9 mouse cellular contexts compared by ENCODE assay signal in the genomic region with DNA sequence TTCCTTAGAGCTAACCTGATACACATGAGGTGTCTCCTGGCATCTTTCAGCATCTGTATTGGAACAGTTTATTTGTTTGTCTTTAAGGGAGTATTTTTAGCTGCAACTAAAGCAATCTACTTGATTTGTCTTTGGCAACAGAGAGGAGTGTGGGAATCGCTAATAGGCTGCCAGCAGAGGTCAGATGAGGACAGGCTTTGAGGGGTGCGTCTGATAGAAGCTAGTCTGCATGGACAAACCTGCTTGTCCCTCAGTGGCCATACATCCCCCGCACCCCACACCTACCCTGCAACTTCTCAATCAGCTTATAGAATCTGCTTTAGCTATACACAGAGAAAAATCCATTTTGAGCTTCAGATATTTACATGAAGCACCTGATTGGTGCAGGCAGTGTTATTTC.
A peak's percentile ranks its signal among the peaks of the same experiment; 100 is the strongest.
DNase-seq lines count a peak whose midpoint lies in the region; ATAC-seq and TF ChIP-seq lines count a peak whose summit lies in the region.
"Had no signal": no experiment of that assay in that cellular context is flagged by ENCODE, and none has a peak within 500 bp of the region (broad histone marks: within the 10 kb centered on the region; RNA-seq: fewer than 3 reads in every experiment).

No protein-coding gene starts in this region.

- H3K9ac ChIP-seq in lung, embryonic 14.5 days = no peak overlapping the region
- H3K9ac ChIP-seq: liver, embryonic 14.5 days had no signal

- intact Hi-C loops in gastrocnemius, postnatal 14 days (cut with DNase I; ENCODE audit: low total_unique reads) = no loop called here

- peak; percentile 28 for TF ChIP-seq CTCF in lung, embryonic 14.5 days (IDR thresholded peaks at IDR 0.05; ENCODE audit: low read depth)

- 43% methylated on average over 3 of the region's 3 CpGs for WGBS in lung, embryonic 14.5 days

- H3K27ac ChIP-seq in lung, embryonic 14.5 days (ENCODE audit: low read depth) = no peak overlapping the region
- H3K27ac ChIP-seq: liver, embryonic 14.5 days had no signal

- no peak overlapping the region for H3K4me3 ChIP-seq in lung, embryonic 14.5 days (ENCODE audit: low read depth, low read length)

- H3K4me2 ChIP-seq in lung, embryonic 14.5 days = no peak overlapping the region

- no peaks in the 10 kb centered on the region for H3K4me1 ChIP-seq in lung, embryonic 14.5 days (ENCODE audit: insufficient read depth)

- no peaks in the 10 kb centered on the region for H3K9me3 ChIP-seq in lung, embryonic 14.5 days (ENCODE audit: low read depth, low read length)

- no peak for ATAC-seq in lung, embryonic 14.5 days (ENCODE audit: insufficient read depth)

- DNase-seq in gastrocnemius, postnatal 14 days = peak; percentile 5
- DNase-seq in gastrocnemius, adult 8-10 months (ENCODE audit: low spot score in 2 of 2) = no peak
- peak; percentile 0 for DNase-seq in lung, embryonic 14.5 days
- DNase-seq in lung, postnatal 36 days = no peak
- DNase-seq in ES-CJ7 (ENCODE audit: low read depth, low spot score) = peak; percentile 7
- DNase-seq in embryo, embryonic 10.5 days (ENCODE audit: low spot score) = peak; percentile 17
- DNase-seq in thymus, postnatal 4 days = no peak
- no peak for DNase-seq in thymus, adult 18-20 months

- H3K27me3 ChIP-seq in lung, embryonic 14.5 days (ENCODE audit: insufficient read depth, low read length) = no peaks in the 10 kb centered on the region

- H3K36me3 ChIP-seq in lung, embryonic 14.5 days (ENCODE audit: insufficient read depth) = no peaks in the 10 kb centered on the region

Comparison
In these comparisons a context has a peak if more than half of its experiments do, and no peak if none do; other contexts are left out.
1. DNase-seq: peak in gastrocnemius, postnatal 14 days (single experiment), lung, embryonic 14.5 days (single experiment), ES-CJ7 (single experiment) and embryo, embryonic 10.5 days (single experiment); none in gastrocnemius, adult 8-10 months (0 of 2), lung, postnatal 36 days (single experiment), thymus, postnatal 4 days (single experiment) and thymus, adult 18-20 months (0 of 2).